In genomic region chr17:78298967-78299540, GRCm38 (mm10) we compare ENCODE assay signal across 9 mouse cellular contexts.
DNase-seq lines count a peak whose midpoint lies in the region; ATAC-seq and TF ChIP-seq lines count a peak whose summit lies in the region.
"Had no signal": no experiment of that assay in that cellular context is flagged by ENCODE, and none has a peak within 500 bp of the region (broad histone marks: within the 10 kb centered on the region; RNA-seq: fewer than 3 reads in every experiment).

No protein-coding gene starts in this region.

- H3K27me3 ChIP-seq in liver, embryonic 13.5 days: no peaks in the 10 kb centered on the region

- no peak overlapping the region for H3K4me3 ChIP-seq in lung, adult 2 months (replicated peaks; ENCODE audit: extremely low read depth, low read depth, low read length)
- H3K4me3 ChIP-seq in liver, embryonic 13.5 days (replicated peaks): no peak overlapping the region

- no peak for TF ChIP-seq POLR2A in lung, adult 2 months (IDR thresholded peaks at IDR 0.05; ENCODE audit: borderline replicate concordance, extremely low read depth, low read depth, low read length)

- H3K27ac ChIP-seq in liver, embryonic 13.5 days: peak overlapping the region; percentile 47; the same call in 1 of the 2 replicates

- no peak for TF ChIP-seq CTCF in lung, adult 2 months (IDR thresholded peaks at IDR 0.05; ENCODE audit: insufficient read depth, low read length)

- DNase-seq in lung, adult 18-20 months: peak; percentile 17 to 34
- no peak for DNase-seq in lung, adult 2 months
- DNase-seq in embryo, embryonic 11 days: peak; percentile 56
- DNase-seq in liver, embryonic 13.5 days: no peak
- DNase-seq in thymus, postnatal 36 days: peak; percentile 19 to 42
- DNase-seq in right cerebral cortex, adult 2 months (ENCODE audit: low spot score in 2 of 2): no peak
- no peak for DNase-seq in frontal cortex, postnatal 10 days (ENCODE audit: low spot score in 2 of 2)
- DNase-seq: cerebellum, postnatal 14 days had no signal

- peaks cover 5% of the 10 kb centered on the region for H3K4me1 ChIP-seq in lung, adult 2 months (ENCODE audit: control insufficient read depth, insufficient read depth, low read length)
- peaks cover 50% of the 10 kb centered on the region for H3K4me1 ChIP-seq in liver, embryonic 13.5 days (replicated peaks)

- no peak overlapping the region for H3K4me2 ChIP-seq in liver, embryonic 13.5 days

- H3K36me3 ChIP-seq in liver, embryonic 13.5 days: no peaks in the 10 kb centered on the region

- WGBS in lung, adult 2 months: 35% methylated on average over 8 of the region's 8 CpGs
- 17% methylated on average over 8 of the region's 8 CpGs for WGBS in liver, embryonic 13.5 days (ENCODE audit: insufficient replicate concordance)

- no peak for ATAC-seq in liver, embryonic 13.5 days (ENCODE audit: low read depth)
- ATAC-seq: midbrain, embryonic 16.5 days had no signal

- H3K9ac ChIP-seq in liver, embryonic 13.5 days: peak overlapping the region; percentile 14; the same call in 1 of the 2 replicates

- no peaks in the 10 kb centered on the region for H3K9me3 ChIP-seq in liver, embryonic 13.5 days (replicated peaks)

Comparison
In these comparisons a context has a peak if more than half of its experiments do, and no peak if none do; other contexts are left out.
1. DNase-seq: peak in lung, adult 18-20 months (2 of 2), embryo, embryonic 11 days (single experiment) and thymus, postnatal 36 days (2 of 2); none in lung, adult 2 months (single experiment), liver, embryonic 13.5 days (single experiment), right cerebral cortex, adult 2 months (0 of 2) and frontal cortex, postnatal 10 days (0 of 2).